Mouse (Mus musculus): ENCODE results near the gene Gm4894. TPM values are rescaled to one million over a fixed set of nuclear protein-coding genes. Genes with fewer than 3 reads are reported as not detected.

Gm4894 gene
- polyA plus RNA-seq (2012) = not detected in 2 replicates

GRCm38 (mm10) chr9:49250231-49250630 lies at the start of gene Gm4894:
Gm4894 (plus strand) TSS chr9:49250531.

Other genes starting within 250 kb of the Gm4894 start
- 4.3 and 6.0 TPM in 2 replicates for gene Zw10, start 194.9 kb upstream of the Gm4894 start, polyA plus RNA-seq (2012)
- gene Tmprss5, start 169.3 kb upstream of the Gm4894 start, polyA plus RNA-seq (2012) = not detected in 2 replicates
- gene Drd2, start 90.1 kb downstream of the Gm4894 start, polyA plus RNA-seq (2012) = not detected in 2 replicates
- not detected in 2 replicates for gene Ankk1, start 176.5 kb downstream of the Gm4894 start, polyA plus RNA-seq (2012)
- gene Ttc12, start 235.7 kb downstream of the Gm4894 start, polyA plus RNA-seq (2012) = 0.01 and 0.12 TPM in 2 replicates

Measured in megakaryocyte-erythroid progenitor cell, adult 5 weeks (primary cell).